Mouse (Mus musculus): ENCODE measurements around the gene Pgs1.

Gene Pgs1

GRCm38 (mm10) chr11:118000565-118001215 lies 14.6 kb downstream of the Pgs1 start:
- DNase-seq (ENCODE audit: low read depth, low spot score), result peak; percentile 54

- DNase-seq (ENCODE audit: low read depth, low spot score), result no peak
Observed at GRCm38 (mm10) chr11:118003176-118003575, 17.1 kb downstream of the Pgs1 start.

- no peak for DNase-seq (ENCODE audit: low read depth, low spot score)
Observed at GRCm38 (mm10) chr11:118003718-118004117, 17.6 kb downstream of the Pgs1 start.

- no peak for DNase-seq (ENCODE audit: low read depth, low spot score)
Observed at GRCm38 (mm10) chr11:118004217-118004616, 18.1 kb downstream of the Pgs1 start.

GRCm38 (mm10) chr11:118007460-118008143 lies 21.5 kb downstream of the Pgs1 start:
- DNase-seq (ENCODE audit: low read depth, low spot score), result peak; percentile 64

- no peak for DNase-seq (ENCODE audit: low read depth, low spot score)
Observed at GRCm38 (mm10) chr11:118008144-118008805, 22.2 kb downstream of the Pgs1 start.

- no peak for DNase-seq (ENCODE audit: low read depth, low spot score)
Observed at GRCm38 (mm10) chr11:118008843-118009242, 22.8 kb downstream of the Pgs1 start.

- no peak for DNase-seq (ENCODE audit: low read depth, low spot score)
Observed at GRCm38 (mm10) chr11:118009865-118010571, 23.9 kb downstream of the Pgs1 start.

GRCm38 (mm10) chr11:118012595-118012994 lies 26.5 kb downstream of the Pgs1 start:
- no peak for DNase-seq (ENCODE audit: low read depth, low spot score)

- DNase-seq (ENCODE audit: low read depth, low spot score), result no peak
Observed at GRCm38 (mm10) chr11:118013339-118013738, 27.2 kb downstream of the Pgs1 start.

GRCm38 (mm10) chr11:118014391-118014995 lies 28.4 kb downstream of the Pgs1 start:
- peak; percentile 74 for DNase-seq (ENCODE audit: low read depth, low spot score)

GRCm38 (mm10) chr11:118015381-118016145 lies 29.5 kb downstream of the Pgs1 start:
- DNase-seq (ENCODE audit: low read depth, low spot score), result peak; percentile 60

GRCm38 (mm10) chr11:118018328-118018727 lies 32.2 kb downstream of the Pgs1 start:
- peak; percentile 65 for DNase-seq (ENCODE audit: low read depth, low spot score)

GRCm38 (mm10) chr11:118021806-118022205 lies 35.7 kb downstream of the Pgs1 start:
- DNase-seq (ENCODE audit: low read depth, low spot score), result peak; percentile 88

GRCm38 (mm10) chr11:118023475-118023874 lies 37.4 kb downstream of the Pgs1 start:
- DNase-seq (ENCODE audit: low read depth, low spot score), result no peak

- DNase-seq (ENCODE audit: low read depth, low spot score), result no peak
Observed at GRCm38 (mm10) chr11:118024111-118024510, 38.0 kb downstream of the Pgs1 start.

GRCm38 (mm10) chr11:118029170-118029569 lies 43.1 kb downstream of the Pgs1 start:
- no peak for DNase-seq (ENCODE audit: low read depth, low spot score)

- DNase-seq (ENCODE audit: low read depth, low spot score), result no peak
Observed at GRCm38 (mm10) chr11:118031134-118031533, 45.0 kb downstream of the Pgs1 start.

- DNase-seq (ENCODE audit: low read depth, low spot score), result no peak
Observed at GRCm38 (mm10) chr11:118034395-118034794, 48.3 kb downstream of the Pgs1 start.

GRCm38 (mm10) chr11:118035068-118035467 lies 49.0 kb downstream of the Pgs1 start:
- no peak for DNase-seq (ENCODE audit: low read depth, low spot score)

- DNase-seq (ENCODE audit: low read depth, low spot score), result no peak
Observed at GRCm38 (mm10) chr11:118042791-118043190, 56.7 kb downstream of the Pgs1 start.
